ENCODE assay signal across 8 mouse cellular contexts in genomic region chr4:32337638-32338037, GRCm38 (mm10).
A peak's percentile ranks its signal among the peaks of the same experiment; 100 is the strongest.
DNase-seq lines count a peak whose midpoint lies in the region; ATAC-seq and TF ChIP-seq lines count a peak whose summit lies in the region.

No protein-coding gene starts in this region.

- peak; percentile 64 for TF ChIP-seq EP300 in liver, embryonic 14.5 days (IDR thresholded peaks at IDR 0.05; ENCODE audit: low read depth)

- no peaks in the 10 kb centered on the region for H3K9me3 ChIP-seq in megakaryocyte, embryonic 14.5 days
- no peaks in the 10 kb centered on the region for H3K9me3 ChIP-seq in embryonic facial prominence, embryonic 14.5 days (ENCODE audit: control insufficient read depth, low read length)
- no peaks in the 10 kb centered on the region for H3K9me3 ChIP-seq in intestine, embryonic 15.5 days
- H3K9me3 ChIP-seq in liver, embryonic 14.5 days (ENCODE audit: control insufficient read depth, low read length), result no peaks in the 10 kb centered on the region

- TF ChIP-seq CTCF in liver, embryonic 14.5 days (IDR thresholded peaks at IDR 0.05; ENCODE audit: low read depth), result no peak

- WGBS in embryonic facial prominence, embryonic 14.5 days, result 14% methylated on average over 11 of the region's 11 CpGs
- 7% methylated on average over 11 of the region's 11 CpGs for WGBS in intestine, embryonic 15.5 days
- 2% methylated on average over 11 of the region's 11 CpGs for WGBS in liver, embryonic 14.5 days (ENCODE audit: insufficient replicate concordance)

- no peak for ATAC-seq in megakaryocyte, adult 5-6 weeks (ENCODE audit: poor library complexity, severe bottlenecking)
- ATAC-seq in embryonic facial prominence, embryonic 14.5 days (ENCODE audit: low read depth), result peak; percentile 49; the same call in 1 of the 2 replicates
- peak; percentile 75 for ATAC-seq in intestine, embryonic 15.5 days
- peak; percentile 76 for ATAC-seq in liver, embryonic 14.5 days (ENCODE audit: insufficient read depth)

- peak; percentile 69 for DNase-seq in embryonic facial prominence, embryonic 14.5 days (ENCODE audit: low spot score)
- peak; percentile 31 to 43 (median 43) for DNase-seq in liver, embryonic 14.5 days (ENCODE audit: low read depth in 3 of 3, low spot score in 3 of 3)
- peak; percentile 30 for DNase-seq in urinary bladder, adult 2 months (ENCODE audit: low spot score)
- DNase-seq in B cell, adult 2 months, result no peak
- no peak for DNase-seq in cerebellum, adult 9-11 months

- no peak overlapping the region for H3K9ac ChIP-seq in embryonic facial prominence, embryonic 14.5 days (ENCODE audit: low read depth, low read length)
- H3K9ac ChIP-seq in intestine, embryonic 15.5 days, result no peak overlapping the region
- H3K9ac ChIP-seq in liver, embryonic 14.5 days (replicated peaks), result no peak overlapping the region

- peaks cover 52% of the 10 kb centered on the region for H3K4me1 ChIP-seq in megakaryocyte, embryonic 14.5 days
- peaks cover 7% of the 10 kb centered on the region; the same call in 1 of the 2 replicates for H3K4me1 ChIP-seq in embryonic facial prominence, embryonic 14.5 days (ENCODE audit: control insufficient read depth, insufficient read depth, low read length)
- peaks cover 9% of the 10 kb centered on the region for H3K4me1 ChIP-seq in intestine, embryonic 15.5 days (replicated peaks)
- peaks cover 2 to 26% of the 10 kb centered on the region in 2 experiments; a peak in 3 of 4 replicates for H3K4me1 ChIP-seq in liver, embryonic 14.5 days (replicated peaks; ENCODE audit: control insufficient read depth in 2 of 2, insufficient read depth in 2 of 2, low read length in 1 of 2)

- H3K27me3 ChIP-seq in megakaryocyte, embryonic 14.5 days (replicated peaks), result peaks cover 13% of the 10 kb centered on the region
- H3K27me3 ChIP-seq in embryonic facial prominence, embryonic 14.5 days (replicated peaks; ENCODE audit: control insufficient read depth, insufficient read depth, low read length), result no peaks in the 10 kb centered on the region
- H3K27me3 ChIP-seq in intestine, embryonic 15.5 days (replicated peaks), result no peaks in the 10 kb centered on the region
- H3K27me3 ChIP-seq in liver, embryonic 14.5 days (ENCODE audit: control insufficient read depth, insufficient read depth, low read length), result no peaks in the 10 kb centered on the region

- H3K27ac ChIP-seq in embryonic facial prominence, embryonic 14.5 days (replicated peaks; ENCODE audit: low read depth, low read length), result no peak overlapping the region
- no peak overlapping the region for H3K27ac ChIP-seq in intestine, embryonic 15.5 days
- no peak overlapping the region for H3K27ac ChIP-seq in liver, embryonic 14.5 days

- H3K36me3 ChIP-seq in megakaryocyte, embryonic 14.5 days (replicated peaks; ENCODE audit: low read length), result no peaks in the 10 kb centered on the region
- H3K36me3 ChIP-seq in embryonic facial prominence, embryonic 14.5 days (ENCODE audit: control insufficient read depth, insufficient read depth, low read length), result no peaks in the 10 kb centered on the region
- no peaks in the 10 kb centered on the region for H3K36me3 ChIP-seq in intestine, embryonic 15.5 days
- no peaks in the 10 kb centered on the region for H3K36me3 ChIP-seq in liver, embryonic 14.5 days (replicated peaks; ENCODE audit: control insufficient read depth, insufficient read depth, low read depth)

- 0 out of 2 replicates have a peak overlapping the region, but pooled peaks have one; percentile 4 for H3K4me2 ChIP-seq in embryonic facial prominence, embryonic 14.5 days (ENCODE audit: low read depth, low read length)
- H3K4me2 ChIP-seq in intestine, embryonic 15.5 days (replicated peaks), result 0 out of 2 replicates have a peak overlapping the region, but pooled peaks have one; percentile 4
- peak overlapping the region; percentile 21 for H3K4me2 ChIP-seq in liver, embryonic 14.5 days (ENCODE audit: low read depth)

- H3K4me3 ChIP-seq in megakaryocyte, embryonic 14.5 days (replicated peaks), result peak overlapping the region; percentile 81
- no peak overlapping the region for H3K4me3 ChIP-seq in embryonic facial prominence, embryonic 14.5 days (ENCODE audit: low read depth, low read length)
- no peak overlapping the region for H3K4me3 ChIP-seq in intestine, embryonic 15.5 days (replicated peaks)
- H3K4me3 ChIP-seq in liver, embryonic 14.5 days (ENCODE audit: insufficient read depth in 1 of 2, low read depth in 2 of 2, low read length in 2 of 2), result no peak overlapping the region; a peak in 1 of 4 replicates

Comparison
In these comparisons a context has a peak if more than half of its experiments do, and no peak if none do; other contexts are left out.
1. DNase-seq: peak in embryonic facial prominence, embryonic 14.5 days (single experiment), liver, embryonic 14.5 days (3 of 3) and urinary bladder, adult 2 months (single experiment); none in B cell, adult 2 months (0 of 2) and cerebellum, adult 9-11 months (single experiment).
2. Peak in every context shown above with its lines, with median percentiles within 50 percentile points of each other: H3K4me2 ChIP-seq.